Mouse (Mus musculus) mature B cell (primary cell): ENCODE results near the gene Nudt3.

Source experiments
- in situ Hi-C: fragments of 300-500 bp; cut with MboI; formaldehyde crosslinking; loops from 2 replicates; pipeline ENCODE4 v1.14.3; 2019

Gene Nudt3

DNA sequence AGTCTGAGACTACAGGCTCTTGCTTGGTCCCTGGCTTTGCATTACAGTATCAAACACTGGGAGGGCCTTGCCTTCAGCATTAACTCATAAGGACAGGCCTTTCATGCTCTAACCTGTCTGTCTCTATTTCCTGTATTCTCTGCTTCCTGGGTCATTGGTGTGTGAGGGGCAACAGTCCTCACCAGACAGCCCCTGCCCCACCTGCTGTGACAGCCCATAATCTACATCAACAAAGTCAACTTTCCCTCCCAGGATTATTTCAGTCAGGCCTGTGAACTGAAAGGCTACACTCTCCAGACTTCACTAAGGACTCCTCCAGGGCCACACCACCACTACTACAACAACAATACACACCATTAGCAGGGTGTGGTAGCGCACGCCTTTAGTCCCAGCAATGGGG lies 20.3 kb downstream of the Nudt3 start:
- in situ Hi-C loops: no loop called here

DNA sequence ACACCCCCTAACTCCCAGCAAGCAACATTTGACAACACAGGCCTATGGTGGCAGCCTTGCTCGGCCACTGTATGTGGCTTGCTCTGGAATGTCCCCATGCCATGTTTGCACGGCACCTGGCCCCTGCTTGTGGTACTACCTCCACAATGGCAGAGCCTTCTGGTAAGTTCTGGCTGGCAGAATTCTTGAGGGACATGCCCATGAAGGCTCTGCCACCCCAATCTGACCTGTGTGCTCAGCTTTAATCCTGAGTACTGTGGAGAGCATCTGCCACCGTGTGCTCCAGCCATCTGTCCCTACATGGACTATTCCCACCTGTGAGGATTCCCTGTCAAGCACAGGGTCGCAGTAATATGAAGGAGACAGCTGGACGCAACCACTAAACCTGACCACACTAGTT lies 22.4 kb downstream of the Nudt3 start:
- in situ Hi-C loops: no loop called here

DNA sequence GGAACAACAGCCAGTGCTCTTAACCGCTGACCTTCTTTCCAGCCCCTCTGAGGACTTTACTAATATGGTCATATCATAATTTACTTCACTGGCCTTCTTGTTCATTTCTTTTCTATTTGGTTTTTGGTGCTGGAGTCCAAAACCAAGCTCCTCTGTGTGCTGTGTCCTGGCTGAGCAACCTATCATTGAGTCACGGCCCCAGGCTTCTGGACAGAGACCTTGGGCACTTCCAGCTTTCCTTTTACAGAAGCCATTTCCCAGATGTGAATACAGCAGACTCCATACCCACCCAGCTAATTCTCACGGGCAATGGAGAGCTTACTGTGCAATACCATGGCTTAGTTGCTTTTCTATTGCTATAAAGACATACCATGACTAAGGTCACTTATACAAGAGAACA lies 23.0 kb downstream of the Nudt3 start:
- in situ Hi-C loops: no loop called here

DNA sequence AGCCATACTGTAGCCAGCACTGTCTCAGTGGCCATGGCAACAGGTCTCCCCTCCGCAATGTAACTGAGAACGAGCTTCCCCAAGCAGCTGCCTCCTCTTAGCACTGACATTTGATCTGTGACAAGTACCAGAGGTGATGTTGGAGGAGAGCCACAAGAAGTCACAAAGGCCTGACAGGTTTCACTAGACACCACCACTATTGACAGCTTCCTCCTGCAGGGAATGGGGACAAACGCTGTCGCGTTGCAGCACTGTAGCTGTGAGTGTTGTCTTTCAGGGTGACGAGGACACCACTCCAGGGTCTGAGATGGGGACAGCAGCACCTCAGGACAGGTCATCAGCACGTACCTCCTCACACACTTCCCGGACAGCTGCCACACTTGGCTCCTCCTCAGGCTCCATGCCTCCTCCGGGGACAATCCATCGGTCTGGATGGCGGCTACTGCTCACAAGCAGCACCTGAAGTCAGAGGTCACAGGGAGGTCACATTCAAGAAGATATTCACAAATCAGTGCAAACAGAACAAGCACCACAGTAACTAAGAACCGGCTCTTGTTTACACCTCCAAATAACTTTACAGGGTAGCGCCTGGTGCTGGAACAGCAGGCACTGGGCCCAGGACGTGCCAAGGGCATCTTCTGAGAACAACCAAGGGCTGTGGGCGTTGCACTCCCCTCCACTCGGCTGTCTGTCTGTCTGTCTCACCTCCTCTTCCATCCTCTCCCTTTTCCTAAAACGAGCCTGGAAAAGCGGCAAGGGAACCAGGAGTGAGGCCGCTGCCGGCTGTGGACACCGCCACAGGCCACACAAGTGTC lies 26.7 kb downstream of the Nudt3 start:
- in situ Hi-C loops: no loop called here

DNA sequence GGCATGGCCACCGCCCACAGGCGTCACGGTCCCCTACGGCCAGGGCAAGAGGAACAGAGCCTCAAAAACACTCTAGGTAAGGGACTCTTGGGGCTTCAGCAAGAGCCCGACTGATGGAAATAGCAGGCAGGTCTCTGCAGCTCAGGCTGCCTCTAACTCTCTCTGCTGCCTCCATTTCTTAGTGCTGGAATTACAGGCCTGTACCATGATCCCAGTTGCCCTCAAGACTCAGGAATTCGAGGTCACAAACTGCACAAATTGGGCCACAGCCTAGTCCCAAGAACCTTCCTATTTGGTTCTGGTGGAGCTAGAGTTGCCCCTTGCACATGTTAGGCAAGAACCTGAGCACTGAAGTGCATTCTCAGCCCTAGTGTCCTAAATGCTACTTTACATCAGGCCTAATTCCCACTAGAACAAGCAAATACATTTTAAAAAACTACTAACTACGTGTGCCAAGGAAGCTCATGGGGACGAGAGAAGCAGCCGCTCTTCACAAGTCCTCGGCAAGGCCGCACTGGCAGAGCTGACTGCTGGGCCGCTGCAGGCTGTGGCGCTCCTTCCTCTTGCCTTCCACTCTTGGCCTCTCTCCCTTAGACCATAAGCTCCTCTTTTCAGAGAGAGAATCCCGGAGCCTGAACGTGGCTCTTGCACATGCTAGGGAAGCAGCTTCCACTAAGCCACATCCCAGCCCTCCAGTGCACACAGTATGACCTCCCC lies 27.5 kb downstream of the Nudt3 start:
- in situ Hi-C loops: no loop called here

DNA sequence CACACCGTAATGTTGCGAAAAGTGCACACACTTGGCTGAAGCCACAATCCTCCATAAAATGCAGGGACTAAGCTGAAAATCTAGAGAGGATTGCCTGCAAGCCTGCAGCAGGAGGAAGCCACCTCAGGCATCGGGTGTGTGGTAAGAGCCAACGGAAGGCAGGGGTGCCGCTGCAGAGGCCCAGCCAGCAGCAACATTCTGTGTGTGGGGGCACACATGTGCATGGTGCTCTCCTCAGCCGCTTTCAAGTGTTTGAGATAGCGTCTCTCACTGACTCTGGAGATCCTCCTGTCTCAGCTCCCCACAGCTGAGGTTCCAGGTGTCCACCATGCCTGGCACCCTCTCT lies 30.8 kb downstream of the Nudt3 start:
- in situ Hi-C loops: no loop called here

DNA sequence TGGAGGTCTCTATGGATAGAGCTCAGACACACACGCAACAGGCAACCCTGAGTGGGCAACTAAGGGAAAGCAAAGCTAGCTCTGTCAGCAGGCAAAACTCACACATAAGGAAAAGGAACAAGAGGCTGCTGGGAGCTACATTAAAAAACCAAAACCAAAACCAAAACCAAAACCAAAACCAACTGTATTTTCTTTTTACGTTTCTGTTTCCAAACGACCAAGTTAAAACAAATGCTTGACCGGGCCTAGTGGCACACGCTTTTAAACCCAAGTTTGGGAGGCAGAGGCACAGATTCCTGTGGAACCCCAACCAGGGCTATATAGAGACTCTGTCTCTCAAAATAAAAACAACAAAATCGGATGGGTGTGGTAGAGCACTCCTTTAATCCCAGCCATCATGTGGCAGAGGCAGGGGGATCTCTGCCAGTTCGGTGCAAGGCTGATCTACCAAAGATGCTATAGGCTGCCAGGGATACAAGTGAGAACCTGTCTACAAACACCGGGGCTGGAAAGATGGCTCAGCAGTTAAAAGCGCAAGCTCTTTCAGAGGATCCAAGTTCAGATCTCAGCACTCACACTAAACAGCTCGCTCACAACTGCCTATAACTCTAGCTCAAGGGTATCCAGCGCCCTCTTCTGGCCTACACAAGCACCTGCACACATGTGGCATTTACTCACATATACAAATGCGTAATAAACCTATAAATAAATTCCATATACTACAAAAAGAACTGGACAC lies 31.3 kb downstream of the Nudt3 start:
- in situ Hi-C loops: no loop called here

DNA sequence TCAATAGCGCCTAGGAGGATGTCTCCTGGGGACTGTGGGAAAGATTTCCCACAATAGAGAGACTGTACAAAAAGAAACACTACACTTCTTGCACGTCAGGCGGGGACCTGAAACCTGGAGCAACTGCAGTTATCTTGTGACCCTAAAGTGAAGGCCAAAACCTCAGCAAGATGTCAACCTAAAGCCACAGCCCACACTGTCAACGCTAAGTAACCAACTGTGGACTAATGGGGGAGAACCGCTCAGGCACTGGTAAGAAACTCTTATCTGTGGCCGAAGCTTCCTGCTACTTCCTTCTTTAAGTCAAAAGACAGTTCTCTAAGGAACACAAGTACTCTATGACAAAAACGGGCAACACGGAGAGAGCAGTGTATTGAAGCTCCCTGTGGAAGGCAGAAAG lies 35.1 kb downstream of the Nudt3 start:
- in situ Hi-C loops: no loop called here

DNA sequence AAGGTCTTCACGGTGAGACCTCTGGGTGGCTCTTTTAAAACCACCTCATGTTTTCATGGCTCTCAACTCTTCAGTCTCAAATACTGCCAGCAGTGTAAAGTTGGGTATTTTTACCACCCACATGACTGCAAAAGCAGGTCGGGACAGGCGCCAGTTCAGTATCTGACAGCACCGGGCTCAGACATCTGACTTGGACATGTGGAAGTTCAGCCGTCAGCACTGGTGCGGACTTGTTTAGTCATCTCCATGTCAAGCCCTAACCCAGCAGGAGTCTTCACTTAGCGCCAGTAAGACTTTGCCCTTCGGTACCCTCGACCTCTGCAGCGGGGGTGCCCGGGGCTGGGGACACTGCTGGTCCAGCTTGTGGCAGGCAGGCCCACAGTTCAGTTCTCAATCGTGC lies 36.0 kb downstream of the Nudt3 start:
- in situ Hi-C loops: no loop called here

DNA sequence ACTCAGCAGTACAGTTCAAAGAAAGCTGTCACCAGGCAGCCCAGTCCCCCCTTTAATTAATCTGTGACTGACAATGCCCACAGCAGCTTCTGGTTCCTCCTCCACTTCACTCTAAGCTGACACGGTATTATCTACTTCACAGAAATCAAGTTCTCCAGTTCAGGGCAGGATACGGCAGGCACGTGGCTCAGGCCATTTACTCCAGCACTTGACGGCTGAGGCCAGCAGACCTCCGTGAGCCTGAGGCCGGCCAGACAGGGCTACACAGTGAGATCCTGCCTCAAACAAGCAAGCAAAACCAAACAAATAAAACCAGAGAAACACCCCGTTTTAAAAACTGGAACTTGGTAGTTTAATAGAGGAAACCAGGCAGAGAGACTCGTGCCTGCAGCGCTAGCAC lies 36.6 kb downstream of the Nudt3 start:
- in situ Hi-C loops: no loop called here

DNA sequence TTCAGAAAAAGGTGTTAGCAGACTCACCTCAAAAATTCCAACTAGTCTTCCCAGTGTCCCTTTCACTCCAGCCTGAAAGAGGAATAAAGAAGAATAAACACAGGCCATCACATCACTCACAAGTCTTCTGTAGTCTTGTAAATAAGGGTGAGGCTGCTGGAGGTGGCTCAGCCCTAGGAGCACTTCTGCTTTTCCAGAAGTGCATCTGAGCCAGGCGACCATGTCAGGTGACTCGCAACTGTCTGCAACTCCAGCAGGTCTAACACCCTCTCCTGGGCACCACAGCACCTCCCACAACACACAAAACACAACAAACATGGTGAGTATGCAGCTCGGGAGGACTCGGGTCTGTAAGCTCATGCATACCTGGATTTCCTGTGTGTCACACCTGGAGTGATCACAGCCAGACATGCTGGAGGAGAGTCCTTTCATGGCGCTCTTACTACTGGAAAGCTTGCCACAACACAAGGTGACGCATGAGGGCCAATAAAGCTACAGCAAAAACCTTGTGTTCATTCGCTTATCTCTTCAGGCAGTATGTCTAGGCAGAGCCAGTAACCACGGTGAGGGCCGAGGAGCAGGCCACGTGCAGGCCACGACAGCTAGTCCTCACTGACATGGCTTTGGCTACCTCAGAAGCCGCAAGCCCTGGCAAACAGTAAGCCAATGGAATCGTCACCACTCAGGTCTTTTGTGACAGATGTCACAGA lies 40.0 kb downstream of the Nudt3 start:
- in situ Hi-C loops: no loop called here

DNA sequence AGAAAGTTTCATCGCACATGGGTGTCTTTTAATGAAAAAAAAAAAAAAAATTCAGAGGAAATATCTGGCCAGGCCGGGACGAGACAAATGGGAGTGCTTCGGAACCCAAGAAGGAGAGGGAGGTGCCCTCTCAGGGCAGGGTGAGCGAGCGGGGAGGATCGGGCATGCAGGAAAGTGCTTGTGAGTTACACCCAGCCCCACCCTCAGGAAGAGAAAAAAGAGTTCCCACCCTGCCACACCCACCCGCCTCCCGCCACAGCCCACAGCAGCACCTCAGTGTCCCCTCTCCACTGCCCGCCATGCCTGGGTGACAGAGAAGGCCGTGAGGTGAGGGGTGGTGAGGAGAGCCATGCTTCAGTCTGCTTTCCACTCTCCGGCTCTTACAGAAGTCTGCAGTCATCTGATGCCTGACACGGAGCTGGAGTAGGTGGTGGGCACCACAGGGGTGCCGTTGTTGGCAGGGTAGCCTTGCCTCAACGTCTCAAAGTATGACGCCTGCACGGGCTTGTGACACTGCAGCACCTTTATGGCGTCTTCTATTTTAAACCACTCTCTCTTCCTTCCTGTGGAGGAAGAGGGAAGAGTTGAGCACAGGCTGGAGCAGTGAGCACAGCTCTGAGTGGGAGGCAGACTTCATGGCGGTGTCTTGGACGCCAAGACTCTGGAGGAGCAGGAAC lies 42.8 kb downstream of the Nudt3 start:
- in situ Hi-C loops: no loop called here

DNA sequence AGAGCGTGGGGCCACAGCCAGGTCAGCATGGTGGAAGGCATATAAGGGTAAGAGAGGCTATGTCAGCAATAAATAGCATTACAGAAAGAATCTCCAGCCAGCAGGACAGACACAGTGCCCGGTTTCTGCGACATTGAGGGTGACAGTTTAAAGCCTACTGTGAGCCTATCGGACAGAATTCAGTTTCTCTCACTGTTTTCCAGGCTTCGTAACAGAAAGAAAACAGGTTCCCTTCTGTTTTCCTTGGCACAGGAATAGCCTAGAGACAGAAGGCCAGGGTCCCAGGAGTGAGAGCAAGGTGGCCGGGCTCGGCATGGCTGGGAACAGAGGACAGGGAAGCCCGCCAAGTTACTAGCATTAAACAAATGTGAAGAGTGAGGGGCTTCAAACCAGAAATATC lies 43.5 kb downstream of the Nudt3 start:
- in situ Hi-C loops: no loop called here

DNA sequence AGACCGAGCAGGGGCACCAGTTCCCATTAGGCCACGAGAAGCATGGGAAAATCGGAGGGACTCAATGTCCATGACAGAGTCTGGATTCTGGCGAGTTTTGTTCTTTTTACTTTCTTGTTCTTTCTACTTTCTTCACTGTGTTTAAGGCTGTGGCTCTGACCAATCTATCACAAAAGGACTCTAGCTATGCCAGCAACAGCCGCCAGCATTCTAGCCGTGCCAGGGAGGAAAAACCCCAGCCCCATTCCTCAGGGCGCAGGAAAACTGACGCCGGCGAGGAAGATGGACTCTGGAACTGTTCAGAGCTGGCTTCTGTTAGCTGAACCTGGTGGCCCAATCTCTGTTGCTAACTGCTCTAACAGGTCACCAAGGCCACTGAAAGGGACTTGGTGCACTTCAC lies 44.8 kb downstream of the Nudt3 start:
- in situ Hi-C loops: no loop called here

DNA sequence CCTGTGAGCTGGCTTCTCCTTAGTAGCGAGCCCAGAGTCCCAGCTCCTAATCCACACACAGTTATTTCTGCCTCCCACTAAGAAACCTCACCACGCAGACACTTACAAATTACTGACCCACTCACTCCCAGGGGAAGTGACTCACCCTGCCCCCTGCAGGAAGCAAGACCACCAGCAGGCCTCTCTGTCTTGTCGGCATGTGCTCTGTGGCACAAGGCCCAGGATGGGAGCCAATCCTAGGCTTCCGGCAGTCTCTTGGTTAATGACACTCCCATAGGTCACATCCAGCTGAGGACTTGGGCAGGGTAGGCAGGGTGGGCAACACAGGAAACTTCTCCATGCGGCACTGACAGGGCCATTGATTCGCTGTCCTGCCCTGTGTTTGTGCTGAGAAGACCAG lies 45.8 kb downstream of the Nudt3 start:
- in situ Hi-C loops: no loop called here

DNA sequence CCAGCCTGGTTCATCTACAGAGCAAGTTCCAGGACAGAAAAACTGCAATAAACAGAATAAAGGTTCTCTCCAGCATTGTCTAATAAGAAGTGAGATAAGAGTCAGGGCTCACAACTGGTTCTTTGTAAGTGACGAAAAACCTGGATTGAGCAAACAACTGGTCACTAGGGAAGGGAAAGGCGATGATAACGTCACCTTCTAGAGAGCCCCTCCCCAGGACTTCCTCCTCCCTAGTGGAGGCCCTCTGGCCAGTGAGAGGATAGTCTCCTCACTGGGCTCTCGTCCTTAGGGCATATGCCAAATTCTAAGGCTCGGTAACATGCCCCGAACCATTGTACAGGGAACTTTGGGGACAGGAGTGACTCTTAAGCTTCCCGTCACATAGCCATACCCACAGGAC lies 47.2 kb downstream of the Nudt3 start:
- in situ Hi-C loops: no loop called here

DNA sequence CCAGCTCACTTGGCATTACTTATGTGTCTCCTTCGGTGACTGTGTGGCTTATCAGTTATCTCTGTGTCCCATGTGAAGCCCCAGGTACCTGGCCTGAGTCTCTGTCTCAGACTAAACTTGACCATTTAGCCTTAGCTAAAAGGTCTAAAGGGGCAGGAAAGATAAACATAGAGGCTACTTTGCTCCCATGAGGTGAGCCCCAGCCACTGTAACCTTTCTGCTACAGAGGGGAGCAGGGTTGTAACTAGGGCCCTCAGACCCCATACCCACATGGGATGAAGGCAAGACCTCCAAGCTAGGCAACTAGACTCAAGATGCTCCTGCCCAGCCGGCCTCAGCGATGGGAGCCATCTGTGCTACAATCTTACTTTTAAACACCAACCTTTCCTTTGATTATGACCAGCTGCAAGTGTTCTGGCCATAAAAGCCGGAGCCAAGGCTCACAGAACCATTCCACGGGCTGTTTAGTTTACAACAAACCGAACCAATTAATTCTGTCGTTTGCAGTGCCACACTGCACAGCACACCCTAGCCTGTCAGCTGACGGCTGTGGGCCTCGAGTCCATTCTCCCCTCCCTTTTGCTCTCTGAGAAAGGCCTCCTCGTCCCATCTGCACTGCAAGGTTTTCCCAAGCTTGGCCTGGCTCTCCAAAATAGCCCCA lies 48.0 kb downstream of the Nudt3 start:
- in situ Hi-C loops: no loop called here

DNA sequence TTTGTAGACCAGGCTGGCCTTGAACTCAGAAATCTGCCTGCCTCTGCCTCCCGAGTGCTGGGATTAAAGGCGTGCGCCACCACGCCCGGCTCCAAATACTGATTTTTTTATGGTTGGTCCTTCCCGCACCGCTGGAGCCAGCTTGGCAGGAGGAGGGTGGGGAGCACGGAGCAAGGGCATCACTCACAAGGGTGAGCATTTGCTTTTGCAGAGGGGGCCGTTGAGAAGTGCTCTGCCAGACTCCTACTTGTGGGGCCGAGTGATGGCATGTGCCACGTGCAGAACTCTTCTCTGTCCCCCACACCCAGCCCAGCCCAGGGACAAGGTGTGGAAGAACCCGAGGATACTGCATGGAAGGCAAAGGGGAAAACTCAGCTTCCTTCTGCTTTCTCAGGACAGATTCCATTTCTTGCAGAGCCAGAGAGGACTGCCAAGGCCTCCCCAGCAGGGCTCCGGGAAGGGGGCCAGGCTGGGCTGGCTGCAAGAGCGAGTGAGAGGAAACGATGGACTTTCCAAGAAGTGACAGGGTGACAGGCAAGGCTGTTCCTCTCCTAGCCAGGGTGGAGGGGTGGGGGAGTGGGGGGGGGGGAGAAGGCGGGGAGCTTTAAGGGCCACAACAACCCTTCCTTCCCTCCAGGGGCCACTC lies 48.7 kb downstream of the Nudt3 start:
- in situ Hi-C loops: no loop called here

DNA sequence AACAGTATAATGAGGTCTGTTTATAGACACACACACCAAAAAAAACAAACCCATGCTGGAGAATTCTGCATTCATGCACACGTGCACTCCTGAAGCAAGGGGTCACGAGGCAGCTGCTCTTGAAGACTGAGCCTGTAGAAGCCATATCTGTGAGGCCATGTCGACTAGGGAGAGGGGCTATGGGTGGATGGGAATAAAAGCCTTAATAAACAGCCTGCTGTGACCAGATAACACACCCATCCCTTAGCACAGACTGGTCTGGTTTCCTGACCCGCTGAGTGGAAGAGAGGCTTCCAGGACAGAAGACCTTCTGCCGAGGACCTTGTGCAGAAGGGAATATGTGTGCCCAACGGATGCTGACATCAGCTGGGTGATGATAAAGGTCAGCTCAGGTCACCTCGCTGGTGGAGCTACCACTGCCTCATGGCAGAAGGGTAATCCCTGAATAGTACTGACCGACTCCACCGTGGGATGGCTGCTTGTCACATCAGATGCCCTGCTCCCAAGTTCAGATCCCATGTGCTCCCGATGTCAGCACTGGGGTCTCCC lies 49.4 kb downstream of the Nudt3 start:
- in situ Hi-C loops: no loop called here

DNA sequence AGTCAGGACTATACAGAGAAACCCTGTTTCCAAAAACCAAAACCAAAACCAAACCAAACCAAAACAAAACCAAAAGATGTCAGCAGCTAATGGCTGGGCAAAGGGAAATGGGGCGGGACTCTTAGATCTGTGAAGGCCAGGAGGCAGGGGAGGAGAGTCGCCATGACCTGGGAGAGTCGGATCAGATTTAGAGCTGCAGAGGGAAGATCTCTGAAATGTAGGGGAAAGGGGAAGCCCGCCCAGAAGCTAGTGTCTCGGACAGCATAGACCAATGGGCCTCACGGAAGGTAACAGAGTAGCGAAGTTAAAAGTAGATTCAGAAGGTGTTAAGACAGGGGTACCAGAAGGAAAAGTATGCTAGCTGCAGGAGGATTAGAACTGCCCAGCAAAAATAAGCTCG lies 52.0 kb downstream of the Nudt3 start:
- in situ Hi-C loops: no loop called here
